Mouse (Mus musculus) Patski (cell line): Measurements from ENCODE around the gene Gm38392. TPM values are rescaled to one million over a fixed set of nuclear protein-coding genes. Genes with fewer than 3 reads are reported as not detected.

ENCODE experiments used
- ATAC-seq: fragments of 100-300 bp; one replicate; pipeline ENCODE4 v1.8.0; 2021
- CTCF ChIA-PET: fragments of 350-600 bp; sonication (Branson Sonifier 250); formaldehyde crosslinking; loops from one replicate; lab custom pipeline; 2022; ENCODE audit warnings: inconsistent platforms; lab: Charles Lee
- POLR2A ChIA-PET: fragments of 350-600 bp; sonication (Branson Sonifier 250); formaldehyde crosslinking; loops from one replicate; lab custom pipeline; 2022; ENCODE audit warnings: antibody characterized with exemption, inconsistent platforms; lab: Charles Lee
- DNase-seq: peaks from one replicate; pipeline ENCODE4 v3.0.0-alpha.2; 2011; ENCODE audit warnings: low read depth, low spot score
- H3K27me3 ChIP-seq: fragments of 371-371 bp; one replicate; pipeline ENCODE4 v1.5.1; 2021
- CTCF ChIP-seq: fragments of 100-300 bp; IDR thresholded peaks from one replicate; pipeline ENCODE4 v1.5.1; 2021
- in situ Hi-C: fragments of 300-500 bp; cut with MboI; formaldehyde crosslinking; loops from 3 replicates; pipeline ENCODE4 v1.11.1; 2018; ENCODE audit warnings: low pct_unique_long_range_greater_than_20kb, mixed read lengths
- polyA plus RNA-seq: library from polyadenylated mRNA; unstranded; gene quantifications from one replicate; pipeline ENCODE4 v1.2.3, GENCODE M21; 2021

Gm38392 gene
- polyA plus RNA-seq, 1 experiment from 2014 or later: 0.19 TPM

- POLR2A ChIA-PET: no interaction called here
- no peak for DNase-seq
- ATAC-seq: no peak
- in situ Hi-C loops: no loop called here
- peaks cover 26% of the 10 kb centered on the region for H3K27me3 ChIP-seq
- CTCF ChIA-PET: interaction anchor here (1.4 to 3.0 kb wide), 2 partner anchors 13 to 38 kb away, joined by 3 to 8 read pairs; no protein-coding TSS in a partner anchor
- TF ChIP-seq CTCF: no peak
Measured at GRCm38 (mm10) chr3:88230262-88231047, 56.6 kb downstream of the Gm38392 start.

GRCm38 (mm10) chr3:88229526-88229925 is 57.5 kb downstream of the Gm38392 start:
- ChIA-PET POLR2A (no interaction called here), CTCF (interaction anchor here (0.9 to 3.0 kb wide), 2 partner anchors 14 to 38 kb away, joined by 3 to 8 read pairs; no protein-coding TSS in a partner anchor)
- in situ Hi-C loops: no loop called here
- no peak for TF ChIP-seq CTCF
- peaks cover 35% of the 10 kb centered on the region for H3K27me3 ChIP-seq
- no peak for ATAC-seq
- no peak for DNase-seq

GRCm38 (mm10) chr3:88228906-88229305 is 58.1 kb downstream of the Gm38392 start:
- ATAC-seq: no peak
- CTCF ChIA-PET: interaction anchor here (0.9 to 1.4 kb wide), 2 partner anchors 8 to 37 kb away, joined by 3 read pairs; no protein-coding TSS in a partner anchor

GRCm38 (mm10) chr3:88227976-88228375 is 59.0 kb downstream of the Gm38392 start:
- POLR2A ChIA-PET: no interaction called here
- ATAC-seq (no peak), DNase-seq (no peak)
- CTCF ChIA-PET: interaction anchor here (1.4 kb wide), 1 partner anchor 9 kb away, joined by 3 read pairs; no protein-coding TSS in a partner anchor
- peaks cover 46% of the 10 kb centered on the region for H3K27me3 ChIP-seq
- no peak for TF ChIP-seq CTCF
- in situ Hi-C loops: no loop called here

More at GRCm38 (mm10) chr3:88228906-88229305, 58.1 kb downstream of the Gm38392 start:
- in situ Hi-C loops: no loop called here
- peaks cover 38% of the 10 kb centered on the region for H3K27me3 ChIP-seq
- DNase-seq: no peak
- TF ChIP-seq CTCF: no peak
- POLR2A ChIA-PET: no interaction called here

- ATAC-seq (no peak), DNase-seq (no peak)
- POLR2A ChIA-PET: no interaction called here
- TF ChIP-seq CTCF: no peak
- CTCF ChIA-PET: no interaction called here
- H3K27me3 ChIP-seq: peaks cover 46% of the 10 kb centered on the region
- in situ Hi-C loops: no loop called here
Measured at GRCm38 (mm10) chr3:88227260-88227659, 59.8 kb downstream of the Gm38392 start.

GRCm38 (mm10) chr3:88226101-88226845 is 60.7 kb downstream of the Gm38392 start:
- ChIA-PET CTCF (interaction anchor here (1.1 kb wide), 1 partner anchor 9 kb away, joined by 4 read pairs; no protein-coding TSS in a partner anchor), POLR2A (no interaction called here)
- no peak for DNase-seq
- no peak for TF ChIP-seq CTCF
- H3K27me3 ChIP-seq: peaks cover 46% of the 10 kb centered on the region
- in situ Hi-C loops: no loop called here
- ATAC-seq: no peak

- ATAC-seq (no peak), DNase-seq (no peak)
- no peak for TF ChIP-seq CTCF
- POLR2A ChIA-PET: no interaction called here
- peaks cover 50% of the 10 kb centered on the region for H3K27me3 ChIP-seq
- in situ Hi-C loops: no loop called here
- CTCF ChIA-PET: interaction anchor here (1.0 kb wide), 1 partner anchor 21 kb away, joined by 3 read pairs; no protein-coding TSS in a partner anchor
Measured at GRCm38 (mm10) chr3:88224929-88225328, 62.1 kb downstream of the Gm38392 start.

- ChIA-PET CTCF (interaction anchor here (1.4 to 2.1 kb wide), 2 partner anchors 13 to 20 kb away, joined by 4 to 6 read pairs; no protein-coding TSS in a partner anchor), POLR2A (no interaction called here)
- DNase-seq: no peak
- ATAC-seq: no peak
- H3K27me3 ChIP-seq: peaks cover 64% of the 10 kb centered on the region
- TF ChIP-seq CTCF: no peak
- in situ Hi-C loops: no loop called here
Measured at GRCm38 (mm10) chr3:88222446-88222845, 64.6 kb downstream of the Gm38392 start.

- DNase-seq (no peak), ATAC-seq (no peak)
- H3K27me3 ChIP-seq: peaks cover 68% of the 10 kb centered on the region
- no peak for TF ChIP-seq CTCF
- ChIA-PET CTCF (interaction anchor here (1.0 to 2.1 kb wide), 4 partner anchors 12 to 30 kb away, joined by 5 to 6 read pairs (median 6); no protein-coding TSS in a partner anchor), POLR2A (no interaction called here)
- in situ Hi-C loops: no loop called here
Measured at GRCm38 (mm10) chr3:88221519-88222390, 65.3 kb downstream of the Gm38392 start.
